Mouse (Mus musculus): ENCODE measurements around the gene Usp11. TPM values are rescaled to one million over a fixed set of nuclear protein-coding genes. Genes with fewer than 3 reads are reported as not detected.
A peak's percentile ranks its signal among the peaks of the same experiment; 100 is the strongest.

The Usp11 gene
- polyA plus RNA-seq (2014; fragmentation: Nextera tagmentation; extraction: Ambion mirVana): 22.7 and 39.7 TPM in 2 replicates

- Histone ChIP-seq H3K27me3 (ENCODE audit: control insufficient read depth, insufficient read depth, low read length) (no peaks in the 10 kb centered on the region), H3K36me3 (ENCODE audit: control insufficient read depth, insufficient read depth, low read length) (peaks cover 6% of the 10 kb centered on the region; the same call in 1 of the 2 replicates), H3K9ac (ENCODE audit: low read depth, low read length) (peak within 1 kb of the TSS; percentile 69), H3K4me3 (ENCODE audit: low read length) (peak within 1 kb of the TSS; percentile 59), H3K9me3 (ENCODE audit: control insufficient read depth, low read length) (no peaks in the 10 kb centered on the region), H3K4me1 (ENCODE audit: control insufficient read depth, insufficient read depth, low read length) (no peaks in the 10 kb centered on the region), H3K27ac (ENCODE audit: low read depth, low read length) (peak within 1 kb of the TSS; percentile 93), H3K4me2 (replicated peaks; ENCODE audit: low read depth, low read length) (peak within 1 kb of the TSS; percentile 39)
- peak; percentile 59 for ATAC-seq (ENCODE audit: low FRiP score, low TSS enrichment)
- WGBS: 37% methylated on average over 32 of the region's 32 CpGs
These were observed at the start of gene Usp11 for GRCm38 (mm10) chrX:20703741-20704290. Gene Usp11, plus strand, starts transcription at chrX:20703906.

DNA sequence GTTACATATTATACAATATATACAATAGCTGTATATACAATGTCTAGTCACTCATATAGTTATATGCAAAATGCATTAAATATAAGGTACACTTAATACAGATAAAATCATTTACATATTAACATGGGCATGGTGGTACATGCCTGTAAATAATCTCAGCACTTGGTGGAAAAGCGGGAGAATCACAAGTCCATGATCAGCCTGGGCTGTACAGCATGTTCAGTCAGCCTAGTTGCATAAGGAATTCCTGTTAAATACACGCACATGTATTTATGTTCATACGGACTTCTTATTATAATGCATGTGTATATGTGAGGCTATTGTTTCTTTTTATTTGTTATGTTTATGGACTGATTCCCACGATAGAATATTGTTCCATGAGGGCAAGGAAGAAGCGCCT lies 46.1 kb upstream of the Usp11 start:
- 44% methylated on average over 5 of the region's 5 CpGs for WGBS
- Histone ChIP-seq H3K4me1 (ENCODE audit: control insufficient read depth, insufficient read depth, low read length) (no peaks in the 10 kb centered on the region), H3K36me3 (ENCODE audit: control insufficient read depth, insufficient read depth, low read length) (no peaks in the 10 kb centered on the region), H3K9ac (ENCODE audit: low read depth, low read length) (peak overlapping the region; percentile 37; the same call in 1 of the 2 replicates), H3K4me2 (replicated peaks; ENCODE audit: low read depth, low read length) (peak overlapping the region; percentile 66), H3K27me3 (ENCODE audit: control insufficient read depth, insufficient read depth, low read length) (no peaks in the 10 kb centered on the region), H3K27ac (ENCODE audit: low read depth, low read length) (no peak overlapping the region), H3K4me3 (ENCODE audit: low read length) (peak overlapping the region; percentile 48; the same call in 1 of the 2 replicates), H3K9me3 (ENCODE audit: control insufficient read depth, low read length) (no peaks in the 10 kb centered on the region)
- no peak for ATAC-seq (ENCODE audit: low FRiP score, low TSS enrichment)

GRCm38 (mm10) chrX:20658026-20658652 lies 45.6 kb upstream of the Usp11 start, which contains the start of gene Uba1:
Gene Uba1, plus strand, starts transcription at chrX:20658326.
- Histone ChIP-seq H3K4me1 (ENCODE audit: control insufficient read depth, insufficient read depth, low read length) (no peaks in the 10 kb centered on the region), H3K4me2 (replicated peaks; ENCODE audit: low read depth, low read length) (peak within 1 kb of the TSS; percentile 66), H3K27ac (ENCODE audit: low read depth, low read length) (no peak within 1 kb of the TSS; the same call in 1 of the 2 replicates), H3K27me3 (ENCODE audit: control insufficient read depth, insufficient read depth, low read length) (no peaks in the 10 kb centered on the region), H3K9me3 (ENCODE audit: control insufficient read depth, low read length) (no peaks in the 10 kb centered on the region), H3K36me3 (ENCODE audit: control insufficient read depth, insufficient read depth, low read length) (no peaks in the 10 kb centered on the region), H3K9ac (ENCODE audit: low read depth, low read length) (peak within 1 kb of the TSS; percentile 44), H3K4me3 (ENCODE audit: low read length) (peak within 1 kb of the TSS; percentile 48)
- WGBS: 21% methylated on average over 27 of the region's 27 CpGs
- ATAC-seq (ENCODE audit: low FRiP score, low TSS enrichment): peak; percentile 92

DNA sequence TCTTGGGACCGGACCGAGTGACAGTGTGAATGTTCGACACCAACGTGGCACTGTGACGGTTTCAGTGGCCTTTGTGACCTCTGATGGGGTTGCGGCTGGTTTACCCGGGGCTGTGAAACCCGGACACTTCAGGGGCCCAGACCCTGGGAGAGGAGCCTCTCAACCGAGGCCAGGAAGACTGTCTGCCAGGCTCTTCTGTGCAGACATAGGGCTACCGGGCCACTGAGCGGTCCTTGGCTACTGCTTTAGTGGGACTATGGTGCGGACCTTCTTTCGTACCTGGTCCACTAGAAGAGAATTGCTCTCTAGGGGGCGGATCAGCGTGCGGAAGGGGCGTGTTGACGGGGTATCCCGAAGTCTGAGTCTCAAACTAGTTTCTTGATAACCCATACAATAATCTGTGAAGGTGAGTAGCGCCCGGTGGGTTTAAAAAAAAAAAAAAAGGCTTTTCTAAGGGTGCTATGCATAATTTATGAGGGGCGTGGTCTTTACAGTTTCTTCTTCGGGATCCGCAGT lies 44.8 kb upstream of the Usp11 start:
- peak overlapping the region; percentile 48 for H3K4me3 ChIP-seq (ENCODE audit: low read length)
- no peaks in the 10 kb centered on the region for H3K9me3 ChIP-seq (ENCODE audit: control insufficient read depth, low read length)
- no peak overlapping the region for H3K27ac ChIP-seq (ENCODE audit: low read depth, low read length)
- no peaks in the 10 kb centered on the region for H3K36me3 ChIP-seq (ENCODE audit: control insufficient read depth, insufficient read depth, low read length)
- H3K4me1 ChIP-seq (ENCODE audit: control insufficient read depth, insufficient read depth, low read length): no peaks in the 10 kb centered on the region
- peak overlapping the region; percentile 66 for H3K4me2 ChIP-seq (replicated peaks; ENCODE audit: low read depth, low read length)
- 21% methylated on average over 24 of the region's 24 CpGs for WGBS
- peak; percentile 40 for ATAC-seq (ENCODE audit: low FRiP score, low TSS enrichment)
- H3K9ac ChIP-seq (ENCODE audit: low read depth, low read length): peak overlapping the region; percentile 44; the same call in 1 of the 2 replicates
- H3K27me3 ChIP-seq (ENCODE audit: control insufficient read depth, insufficient read depth, low read length): no peaks in the 10 kb centered on the region

DNA sequence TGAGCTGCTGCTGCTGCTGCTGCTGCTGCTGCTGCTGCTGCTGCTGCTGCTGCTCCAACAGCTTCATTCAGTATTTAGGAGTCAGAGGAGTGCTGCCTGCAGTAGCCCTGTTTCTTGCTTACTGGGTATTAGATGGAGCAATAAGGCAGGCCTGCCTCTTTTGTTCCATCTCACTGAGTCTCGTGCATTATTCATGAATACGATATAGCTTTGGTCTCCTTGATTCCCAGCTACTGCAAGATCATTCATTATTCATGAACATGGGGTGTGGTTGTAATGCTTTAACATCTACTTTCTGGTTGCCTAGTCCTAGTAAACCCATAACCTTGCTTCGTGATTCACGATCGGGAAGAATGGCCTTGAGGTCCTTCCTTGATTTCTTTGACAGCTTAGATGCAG lies 41.4 kb upstream of the Usp11 start:
- no peak overlapping the region for H3K4me2 ChIP-seq (replicated peaks; ENCODE audit: low read depth, low read length)
- no peak overlapping the region for H3K27ac ChIP-seq (ENCODE audit: low read depth, low read length)
- H3K27me3 ChIP-seq (ENCODE audit: control insufficient read depth, insufficient read depth, low read length): no peaks in the 10 kb centered on the region
- no peak overlapping the region for H3K4me3 ChIP-seq (ENCODE audit: low read length)
- peaks cover 9% of the 10 kb centered on the region for H3K36me3 ChIP-seq (ENCODE audit: control insufficient read depth, insufficient read depth, low read length)
- peak; percentile 7 for ATAC-seq (ENCODE audit: low FRiP score, low TSS enrichment)
- H3K9ac ChIP-seq (ENCODE audit: low read depth, low read length): no peak overlapping the region
- H3K4me1 ChIP-seq (ENCODE audit: control insufficient read depth, insufficient read depth, low read length): 0 out of 2 replicates have a peak, but pooled peaks cover 3% of the 10 kb centered on the region
- WGBS: 40% methylated on average over 5 of the region's 5 CpGs
- H3K9me3 ChIP-seq (ENCODE audit: control insufficient read depth, low read length): no peaks in the 10 kb centered on the region

DNA sequence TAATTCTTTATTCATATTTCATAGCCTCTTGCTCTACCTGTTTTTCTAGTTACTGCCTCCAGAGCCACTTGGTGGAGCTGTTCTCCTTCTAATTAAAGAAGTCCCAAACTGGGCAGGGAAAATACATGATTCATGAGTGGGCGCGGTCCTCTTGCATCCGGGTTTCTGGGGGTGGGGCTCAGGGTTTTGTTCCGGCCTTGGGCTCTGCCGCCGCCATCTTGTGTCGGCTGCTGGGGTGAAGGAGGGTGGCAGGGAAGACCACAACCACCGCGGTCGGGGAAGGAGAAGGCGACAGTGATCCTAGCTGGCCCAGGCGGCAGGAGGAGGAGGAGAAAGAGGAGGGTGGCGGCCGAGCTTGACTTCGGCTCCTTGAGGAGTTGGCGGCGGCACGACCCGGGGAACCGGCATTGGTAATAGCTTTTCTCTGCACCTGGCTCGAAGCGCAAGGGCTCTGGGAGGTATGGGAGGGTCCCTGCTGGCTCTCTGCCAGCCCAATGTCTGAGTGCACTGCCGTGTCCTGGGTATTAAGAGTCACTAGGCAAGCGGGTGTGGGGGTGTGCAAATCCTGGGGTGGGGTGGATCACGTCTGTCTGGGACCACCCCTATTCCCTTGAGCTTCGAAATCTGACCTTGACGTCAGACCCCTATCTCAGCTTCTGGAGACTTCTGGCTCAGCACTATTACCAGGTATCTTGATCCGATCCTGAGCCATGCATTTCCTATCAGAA lies 40.8 kb upstream of the Usp11 start:
- H3K36me3 ChIP-seq (ENCODE audit: control insufficient read depth, insufficient read depth, low read length): peaks cover 13% of the 10 kb centered on the region
- H3K9me3 ChIP-seq (ENCODE audit: control insufficient read depth, low read length): no peaks in the 10 kb centered on the region
- peak overlapping the region; percentile 43 for H3K4me2 ChIP-seq (replicated peaks; ENCODE audit: low read depth, low read length)
- H3K27me3 ChIP-seq (ENCODE audit: control insufficient read depth, insufficient read depth, low read length): no peaks in the 10 kb centered on the region
- H3K9ac ChIP-seq (ENCODE audit: low read depth, low read length): peak overlapping the region; percentile 77
- H3K4me3 ChIP-seq (ENCODE audit: low read length): peak overlapping the region; percentile 61
- peak; percentile 88 for ATAC-seq (ENCODE audit: low FRiP score, low TSS enrichment)
- WGBS: 25% methylated on average over 28 of the region's 28 CpGs
- peak overlapping the region; percentile 69; the same call in 1 of the 2 replicates for H3K27ac ChIP-seq (ENCODE audit: low read depth, low read length)
- H3K4me1 ChIP-seq (ENCODE audit: control insufficient read depth, insufficient read depth, low read length): 0 out of 2 replicates have a peak, but pooled peaks cover 3% of the 10 kb centered on the region

GRCm38 (mm10) chrX:20663444-20663790 lies 40.3 kb upstream of the Usp11 start:
- H3K4me3 ChIP-seq (ENCODE audit: low read length): peak overlapping the region; percentile 61
- H3K9me3 ChIP-seq (ENCODE audit: control insufficient read depth, low read length): no peaks in the 10 kb centered on the region
- H3K27me3 ChIP-seq (ENCODE audit: control insufficient read depth, insufficient read depth, low read length): no peaks in the 10 kb centered on the region
- H3K9ac ChIP-seq (ENCODE audit: low read depth, low read length): peak overlapping the region; percentile 77
- no peak for ATAC-seq (ENCODE audit: low FRiP score, low TSS enrichment)
- H3K27ac ChIP-seq (ENCODE audit: low read depth, low read length): 0 out of 2 replicates have a peak overlapping the region, but pooled peaks have one; percentile 11
- H3K4me2 ChIP-seq (replicated peaks; ENCODE audit: low read depth, low read length): peak overlapping the region; percentile 43
- WGBS: 17% methylated on average over 9 of the region's 9 CpGs
- peaks cover 15% of the 10 kb centered on the region for H3K36me3 ChIP-seq (ENCODE audit: control insufficient read depth, insufficient read depth, low read length)
- 0 out of 2 replicates have a peak, but pooled peaks cover 3% of the 10 kb centered on the region for H3K4me1 ChIP-seq (ENCODE audit: control insufficient read depth, insufficient read depth, low read length)

GRCm38 (mm10) chrX:20687519-20688067 lies 16.1 kb upstream of the Usp11 start, which contains the start of gene Cdk16:
Gene Cdk16, plus strand, starts transcription at chrX:20687954.
- no peaks in the 10 kb centered on the region for H3K9me3 ChIP-seq (ENCODE audit: control insufficient read depth, low read length)
- peak within 1 kb of the TSS; percentile 63 for H3K4me3 ChIP-seq (ENCODE audit: low read length)
- H3K27ac ChIP-seq (ENCODE audit: low read depth, low read length): peak within 1 kb of the TSS; percentile 93
- 26% methylated on average over 16 of the region's 16 CpGs for WGBS
- H3K4me2 ChIP-seq (replicated peaks; ENCODE audit: low read depth, low read length): peak within 1 kb of the TSS; percentile 55
- ATAC-seq (ENCODE audit: low FRiP score, low TSS enrichment): peak; percentile 96
- H3K4me1 ChIP-seq (ENCODE audit: control insufficient read depth, insufficient read depth, low read length): no peaks in the 10 kb centered on the region
- no peaks in the 10 kb centered on the region for H3K27me3 ChIP-seq (ENCODE audit: control insufficient read depth, insufficient read depth, low read length)
- H3K9ac ChIP-seq (ENCODE audit: low read depth, low read length): peak within 1 kb of the TSS; percentile 86
- H3K36me3 ChIP-seq (ENCODE audit: control insufficient read depth, insufficient read depth, low read length): peaks cover 6% of the 10 kb centered on the region; the same call in 1 of the 2 replicates

Data from kidney, embryonic 14.5 days (tissue).